Mouse (Mus musculus): ENCODE measurements at regions not wholly inside any gene's neighbourhood (a gene's known extent, or its start where the extent isn't known, plus 50 kb on each side); places are given as distances from the start of the nearest gene placed in this dataset.

GRCm38 (mm10) chr8:116133084-116133483, 371.7 kb upstream of the Dynlrb2 start:
- DNase-seq (ENCODE audit: low read depth) = no peak

DNA sequence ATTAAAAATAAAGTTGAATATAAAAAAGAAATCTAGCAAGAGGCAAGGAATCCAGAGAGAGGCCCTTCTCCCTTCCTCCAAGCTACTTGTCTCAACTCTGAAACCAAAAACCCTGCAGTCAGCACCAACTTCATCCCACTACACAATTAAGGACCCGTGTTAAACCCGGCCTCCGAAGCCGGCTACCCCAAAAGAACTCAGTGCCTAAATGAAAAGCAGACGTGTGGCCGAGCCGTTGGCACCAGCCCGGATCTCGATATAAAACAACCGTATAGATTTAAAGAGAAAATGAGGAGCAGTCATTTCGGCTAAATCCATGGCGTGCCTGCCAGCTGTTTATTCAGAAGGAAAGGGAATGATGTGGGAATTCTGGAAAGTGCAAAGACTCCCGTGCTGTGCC, 384.7 kb upstream of the Dynlrb2 start:
- DNase-seq (ENCODE audit: low read depth) = no peak

DNA sequence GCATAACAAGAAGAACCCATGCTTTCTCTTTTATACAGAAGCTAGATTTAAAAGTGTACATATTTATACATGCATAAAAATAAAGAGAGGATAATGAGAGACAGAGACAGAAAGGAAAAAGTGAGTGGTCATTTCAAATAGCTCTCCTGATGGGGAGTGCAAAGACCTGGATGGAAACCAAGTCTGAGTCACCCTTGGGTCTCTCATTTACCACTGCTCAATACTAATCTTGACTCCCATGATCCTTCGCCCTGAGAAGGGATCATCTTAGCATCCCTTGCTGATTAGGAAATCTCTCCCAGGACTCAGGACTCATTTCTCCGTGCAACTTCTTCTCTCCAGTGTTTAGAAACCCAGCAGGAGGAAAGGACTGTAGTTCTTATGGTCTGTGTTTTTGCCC, 386.9 kb upstream of the Dynlrb2 start:
- no peak for DNase-seq (ENCODE audit: low read depth)

DNA sequence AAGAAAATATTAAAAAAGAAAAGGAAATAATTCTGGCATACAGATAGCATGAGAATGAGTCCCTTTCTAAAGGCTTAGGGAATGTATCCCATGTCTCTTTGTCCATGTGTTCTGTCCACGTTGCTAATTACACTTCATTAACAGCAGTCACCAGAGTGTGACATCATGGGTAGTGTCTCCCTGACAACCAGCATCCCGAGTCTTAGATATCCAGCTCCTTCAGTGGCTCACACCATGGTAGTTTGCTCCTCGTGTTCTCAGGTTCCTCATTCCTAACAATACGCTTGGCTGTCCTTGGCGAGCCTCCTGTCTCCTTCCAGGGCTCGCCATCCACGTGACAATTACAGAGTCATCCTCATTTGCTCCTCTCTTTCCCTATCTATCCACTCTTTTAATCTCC, 388.1 kb upstream of the Dynlrb2 start:
- DNase-seq (ENCODE audit: low read depth) = no peak

DNA sequence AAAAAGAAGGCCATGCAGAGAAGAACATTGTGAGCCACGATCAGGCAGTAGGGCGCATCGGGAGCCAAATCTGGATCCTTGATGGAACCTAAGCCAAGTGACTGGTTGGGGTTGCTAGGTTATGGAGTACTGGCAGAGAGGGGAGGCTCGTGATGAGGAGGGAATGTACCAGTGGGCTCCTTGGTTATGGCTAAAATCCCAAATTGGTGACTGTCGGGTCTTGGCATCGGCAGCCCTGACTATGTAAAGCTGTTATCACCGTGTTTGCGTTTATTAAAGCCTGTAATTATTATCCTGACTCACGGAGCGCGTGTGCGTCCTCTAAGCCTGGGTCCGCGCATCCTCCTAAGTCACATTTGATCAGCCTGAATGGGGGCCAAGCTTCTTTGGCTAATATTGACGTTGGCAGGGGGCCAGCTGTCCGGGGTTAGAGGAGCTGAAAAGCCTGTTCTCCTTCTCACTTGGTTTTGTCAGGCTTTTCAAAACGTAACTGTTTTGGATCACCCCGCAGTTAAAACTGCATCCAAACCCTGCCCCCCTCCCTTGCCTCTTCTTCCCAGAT, 388.9 kb upstream of the Dynlrb2 start:
- DNase-seq (ENCODE audit: low read depth) = no peak

- DNase-seq (ENCODE audit: low read depth) = no peak
These were observed 389.8 kb upstream of the Dynlrb2 start for GRCm38 (mm10) chr8:116114978-116115377.

- no peak for DNase-seq (ENCODE audit: low read depth)
These were observed 390.3 kb upstream of the Dynlrb2 start for GRCm38 (mm10) chr8:116114502-116114901.

GRCm38 (mm10) chr8:116111168-116111567, 393.6 kb upstream of the Dynlrb2 start:
- DNase-seq (ENCODE audit: low read depth) = no peak

DNA sequence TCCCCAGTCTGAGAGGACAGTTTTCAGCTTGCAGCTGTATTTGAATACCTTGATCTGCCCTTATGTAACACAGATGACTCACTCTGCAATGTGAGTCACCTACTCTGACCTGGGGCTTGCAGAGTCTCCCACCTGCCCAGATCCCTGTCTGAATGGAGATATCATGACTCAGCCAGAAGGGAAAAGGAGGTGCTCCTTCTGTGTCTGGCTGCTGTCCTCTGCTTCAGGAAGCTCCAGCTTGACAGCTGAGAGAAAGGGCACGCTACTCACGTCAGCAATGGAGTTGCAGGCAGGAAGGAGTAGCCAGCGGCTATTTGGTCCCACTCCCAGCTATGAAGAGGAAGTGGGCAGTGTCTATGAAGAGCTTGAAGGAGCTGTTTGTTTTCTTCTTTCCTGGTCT, 389.1 kb upstream of the Maf start:
- no peak for DNase-seq (ENCODE audit: low read depth)

DNA sequence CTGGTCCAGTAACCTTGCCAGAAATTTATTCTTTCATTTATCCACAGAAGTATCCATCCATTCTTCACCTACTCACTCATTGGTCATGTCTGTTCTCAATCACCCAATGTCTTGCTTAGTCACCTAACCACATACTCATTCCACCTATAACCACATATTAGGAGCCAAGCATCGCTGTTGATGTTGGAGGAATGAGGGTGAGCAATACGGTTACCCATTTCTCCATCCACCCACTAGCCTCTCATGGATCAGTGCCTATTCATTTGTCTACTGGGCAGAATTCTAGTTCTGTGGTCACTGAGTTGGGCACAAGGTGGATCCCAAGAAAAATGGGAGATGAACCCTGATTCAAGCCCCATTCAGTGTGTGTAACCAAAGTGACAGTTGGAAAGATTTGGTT, 375.6 kb upstream of the Maf start:
- no peak for DNase-seq (ENCODE audit: low read depth)

DNA sequence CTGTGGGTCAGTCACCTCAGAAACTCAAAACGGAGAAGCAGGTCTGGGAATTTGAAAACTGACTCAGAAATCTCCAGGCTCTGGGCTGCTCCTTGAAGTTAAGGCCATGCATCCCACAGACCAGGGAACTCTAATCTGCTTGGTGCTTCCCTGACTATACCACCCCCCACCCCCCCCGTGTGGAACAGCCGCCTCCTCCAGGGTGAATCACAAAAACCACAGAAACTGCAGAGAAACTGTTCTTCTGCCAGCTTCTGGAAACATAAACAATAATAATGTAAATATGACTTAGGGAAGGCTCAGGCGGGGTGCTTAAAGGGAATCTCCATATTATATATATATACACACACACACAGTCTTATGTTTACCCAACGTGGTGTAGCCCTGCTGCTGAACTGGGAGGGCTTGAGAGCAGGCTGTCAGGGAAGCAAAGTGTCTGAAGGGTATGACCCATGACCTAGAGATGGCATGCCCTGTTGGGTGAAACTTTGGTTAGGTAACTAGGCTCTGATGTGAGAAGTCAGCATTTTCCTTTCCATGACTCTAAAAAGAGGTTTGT, 371.3 kb upstream of the Maf start:
- no peak for DNase-seq (ENCODE audit: low read depth)

DNA sequence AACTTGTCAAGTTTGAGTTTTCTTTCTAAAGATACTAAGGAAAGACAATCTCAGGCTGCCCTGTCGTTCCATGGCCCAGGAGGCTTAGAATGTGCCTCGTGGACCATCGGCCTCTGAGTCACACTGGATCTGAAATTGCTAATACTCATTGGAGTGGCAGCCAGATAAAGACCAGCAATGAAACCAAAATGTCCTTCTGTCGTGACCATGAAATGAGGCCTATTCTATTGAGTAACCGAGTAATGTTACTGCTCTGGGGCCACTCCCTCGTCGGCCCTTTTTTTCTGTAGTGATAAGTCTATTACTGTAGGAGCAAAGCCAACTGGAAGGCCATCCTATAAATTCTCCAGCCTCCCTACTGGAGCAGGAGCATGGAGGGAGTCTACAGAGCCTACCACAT, 363.9 kb upstream of the Maf start:
- no peak for DNase-seq (ENCODE audit: low read depth)

DNA sequence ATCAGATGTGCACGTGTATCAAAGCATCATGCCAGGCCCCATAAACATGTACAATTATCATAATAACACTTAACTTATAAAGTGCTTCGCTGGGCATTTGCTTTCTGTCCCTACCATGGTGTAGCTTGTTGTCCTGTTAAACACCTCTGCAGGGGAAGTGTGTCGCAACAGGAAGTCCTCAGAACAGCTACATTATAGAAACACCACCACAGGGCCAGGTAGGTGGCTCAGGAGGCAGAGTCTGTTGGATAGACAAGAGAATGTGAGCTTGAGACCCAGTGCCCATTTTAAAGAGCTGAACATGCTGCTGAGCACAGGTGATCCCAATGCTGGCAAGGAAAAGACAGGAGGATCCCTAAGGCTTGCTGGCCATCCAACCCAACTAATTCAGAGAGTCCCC, 361.9 kb upstream of the Maf start:
- DNase-seq (ENCODE audit: low read depth) = no peak

GRCm38 (mm10) chr8:116067978-116068375, 360.4 kb upstream of the Maf start:
- DNase-seq (ENCODE audit: low read depth) = no peak

- DNase-seq (ENCODE audit: low read depth) = no peak
These were observed 359.8 kb upstream of the Maf start for GRCm38 (mm10) chr8:116067182-116067977.

GRCm38 (mm10) chr8:116065871-116066270, 358.3 kb upstream of the Maf start:
- no peak for DNase-seq (ENCODE audit: low read depth)

DNA sequence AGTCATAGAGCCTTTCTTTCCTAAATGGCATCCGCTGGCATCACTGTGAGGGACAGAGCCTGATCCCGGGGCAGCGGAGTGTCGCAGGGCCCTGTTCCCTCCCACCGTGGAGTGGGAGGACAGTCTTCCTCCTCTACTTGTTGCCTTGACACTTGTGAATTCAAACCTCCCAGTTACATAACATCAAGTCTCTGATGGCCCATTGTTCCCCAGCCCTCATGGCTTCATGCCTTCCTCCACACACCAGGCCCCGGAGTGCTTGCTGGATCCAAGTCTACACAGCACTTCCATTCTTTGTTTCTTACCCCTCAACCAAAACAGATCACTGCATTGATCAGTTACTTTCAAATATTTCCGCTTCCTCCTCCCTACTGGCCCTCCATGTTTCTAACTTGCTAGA, 357.7 kb upstream of the Maf start:
- no peak for DNase-seq (ENCODE audit: low read depth)

- DNase-seq (ENCODE audit: low read depth) = no peak
These were observed 357.0 kb upstream of the Maf start for GRCm38 (mm10) chr8:116064562-116064961.

- no peak for DNase-seq (ENCODE audit: low read depth)
These were observed 355.9 kb upstream of the Maf start for GRCm38 (mm10) chr8:116063541-116063940.

GRCm38 (mm10) chr8:116053483-116053882, 345.9 kb upstream of the Maf start:
- no peak for DNase-seq (ENCODE audit: low read depth)

GRCm38 (mm10) chr8:116053043-116053442, 345.4 kb upstream of the Maf start:
- DNase-seq (ENCODE audit: low read depth) = no peak

DNA sequence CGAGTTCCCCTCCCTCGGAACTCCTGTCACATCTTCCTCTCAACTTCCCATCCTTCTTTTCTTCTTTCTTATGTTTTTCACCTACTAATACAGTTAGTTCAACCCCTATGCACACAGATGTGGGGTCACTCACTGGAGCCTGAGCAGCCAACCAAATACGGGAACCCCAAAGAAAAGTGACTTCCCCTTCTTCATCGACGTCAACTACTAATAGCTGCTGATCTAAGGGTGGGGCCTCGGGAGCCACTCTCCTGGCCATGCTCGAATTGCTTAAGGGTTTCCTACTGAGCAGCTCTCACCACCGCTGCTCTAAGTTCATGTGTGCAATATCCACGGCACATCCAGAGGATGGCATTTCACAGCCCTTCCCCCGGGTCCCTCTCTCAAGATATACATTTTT, 340.9 kb upstream of the Maf start:
- no peak for DNase-seq (ENCODE audit: low read depth)

- no peak for DNase-seq (ENCODE audit: low read depth)
These were observed 339.3 kb upstream of the Maf start for GRCm38 (mm10) chr8:116046859-116047258.

GRCm38 (mm10) chr8:116045526-116045925, 337.9 kb upstream of the Maf start:
- DNase-seq (ENCODE audit: low read depth) = no peak

Measured in 416B (cell line).